Mouse (Mus musculus): ENCODE results near the gene Gm20696.

DNA sequence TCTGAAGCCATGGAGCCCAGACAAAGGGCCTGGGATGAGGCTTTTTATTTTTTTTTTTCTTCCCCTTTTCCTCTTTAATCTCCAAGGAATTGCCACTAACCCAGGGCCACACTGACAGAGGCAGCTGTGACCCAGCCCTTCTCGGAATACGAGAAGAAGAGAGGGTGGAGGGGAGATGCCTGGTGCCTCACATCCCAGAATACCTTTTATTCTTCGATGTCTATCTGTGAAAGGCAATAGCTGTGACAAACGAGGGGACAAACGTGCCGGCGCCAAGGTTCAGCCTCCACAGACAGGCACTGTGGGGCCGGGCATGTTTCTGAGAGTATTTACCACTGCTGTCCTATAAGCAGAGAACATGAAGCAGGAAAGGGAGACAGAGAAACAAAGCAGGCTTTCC lies 66.9 kb downstream of the Gm20696 start:
- no peak for TF ChIP-seq CTCF (IDR thresholded peaks at IDR 0.05; ENCODE audit: borderline replicate concordance, insufficient read depth, low read depth, low read length)
- no peak for TF ChIP-seq POLR2A (IDR thresholded peaks at IDR 0.05; ENCODE audit: borderline replicate concordance, insufficient read depth, low read length)

Measured in cerebellum, adult 2 months (tissue).